Mouse (Mus musculus) urinary bladder, adult 18-20 months (tissue): ENCODE results near the gene Tmem63c.

ENCODE experiments used
- DNase-seq, 2 experiments: peaks; one replicate each; pipeline ENCODE4 v3.0.0; 2022; ENCODE audit warnings: low spot score in 2 of 2, mixed read lengths in 2 of 2

The Tmem63c gene

GRCm38 (mm10) chr12:87131181-87131580 lies 110.0 kb downstream of the Tmem63c start:
- DNase-seq: no peak

- no peak for DNase-seq
Measured at GRCm38 (mm10) chr12:87131619-87132018, 110.5 kb downstream of the Tmem63c start.

- DNase-seq: no peak
Measured at GRCm38 (mm10) chr12:87132210-87132609, 111.1 kb downstream of the Tmem63c start.

GRCm38 (mm10) chr12:87132784-87133183 lies 111.6 kb downstream of the Tmem63c start:
- DNase-seq: no peak

GRCm38 (mm10) chr12:87137439-87138341 lies 116.5 kb downstream of the Tmem63c start:
- no peak for DNase-seq

- DNase-seq: no peak
Measured at GRCm38 (mm10) chr12:87138342-87138701, 117.2 kb downstream of the Tmem63c start.

- DNase-seq: no peak
Measured at GRCm38 (mm10) chr12:87138768-87139167, 117.6 kb downstream of the Tmem63c start.
